Mouse (Mus musculus): ENCODE data around the gene Abca13.
"Not testable (repeated sequence)": the region's sequence is repeated elsewhere in the genome, so short reads cannot be mapped to it uniquely, and the experiment has no call there.

Abca13 gene

GRCm38 (mm10) chr11:9191555-9192131, at the start of gene Abca13:
Gene Abca13, plus strand, starts transcription at chr11:9191942.
- peak; percentile 9 for DNase-seq

GRCm38 (mm10) chr11:9145113-9145512, 46.6 kb upstream of the Abca13 start:
- DNase-seq, result no peak

- DNase-seq, result no peak
These were observed 45.6 kb upstream of the Abca13 start for GRCm38 (mm10) chr11:9146115-9146514.

GRCm38 (mm10) chr11:9146683-9147082, 45.1 kb upstream of the Abca13 start:
- no peak for DNase-seq

GRCm38 (mm10) chr11:9148206-9148605, 43.5 kb upstream of the Abca13 start:
- DNase-seq, result no peak

- not testable (repeated sequence) for DNase-seq
These were observed 41.3 kb upstream of the Abca13 start for GRCm38 (mm10) chr11:9150403-9150802.

GRCm38 (mm10) chr11:9159953-9160352, 31.8 kb upstream of the Abca13 start:
- DNase-seq, result no peak

- DNase-seq, result no peak
These were observed 24.4 kb upstream of the Abca13 start for GRCm38 (mm10) chr11:9167331-9167730.

GRCm38 (mm10) chr11:9181477-9181876, 10.3 kb upstream of the Abca13 start:
- no peak for DNase-seq

GRCm38 (mm10) chr11:9189471-9189870, 2.3 kb upstream of the Abca13 start:
- not testable (repeated sequence) for DNase-seq

- peak; percentile 31 for DNase-seq
These were observed 779 bp upstream of the Abca13 start for GRCm38 (mm10) chr11:9190772-9191554.

GRCm38 (mm10) chr11:9194861-9195260, 3.1 kb downstream of the Abca13 start:
- no peak for DNase-seq

- DNase-seq, result no peak
These were observed 8.1 kb downstream of the Abca13 start for GRCm38 (mm10) chr11:9199868-9200267.

GRCm38 (mm10) chr11:9210707-9211106, 19.0 kb downstream of the Abca13 start:
- DNase-seq, result no peak

- DNase-seq, result no peak
These were observed 21.8 kb downstream of the Abca13 start for GRCm38 (mm10) chr11:9213580-9213979.

GRCm38 (mm10) chr11:9216252-9216651, 24.5 kb downstream of the Abca13 start:
- DNase-seq, result no peak

GRCm38 (mm10) chr11:9220501-9220900, 28.8 kb downstream of the Abca13 start:
- DNase-seq, result no peak

GRCm38 (mm10) chr11:9221646-9222045, 29.9 kb downstream of the Abca13 start:
- DNase-seq, result no peak

GRCm38 (mm10) chr11:9226399-9226798, 34.7 kb downstream of the Abca13 start:
- DNase-seq, result peak; percentile 35

GRCm38 (mm10) chr11:9249627-9250026, 57.9 kb downstream of the Abca13 start:
- DNase-seq, result not testable (repeated sequence)

- not testable (repeated sequence) for DNase-seq
These were observed 71.3 kb downstream of the Abca13 start for GRCm38 (mm10) chr11:9263072-9263471.

- no peak for DNase-seq
These were observed 77.3 kb downstream of the Abca13 start for GRCm38 (mm10) chr11:9269090-9269489.

- no peak for DNase-seq
These were observed 93.5 kb downstream of the Abca13 start for GRCm38 (mm10) chr11:9285204-9285603.

GRCm38 (mm10) chr11:9285759-9286158, 94.0 kb downstream of the Abca13 start:
- DNase-seq, result peak; percentile 1
